Mouse (Mus musculus): ENCODE measurements at regions not wholly inside any gene's neighbourhood (a gene's known extent, or its start where the extent isn't known, plus 50 kb on each side); places are given as distances from the start of the nearest gene placed in this dataset.

- DNase-seq (ENCODE audit: low spot score in 2 of 2) = peak; percentile 15 to 21
- intact Hi-C loops (cut with DNase I) = no loop called here
Measured at GRCm38 (mm10) chr3:4669971-4670370, 1080.6 kb upstream of the Gm8797 start.

GRCm38 (mm10) chr3:4689506-4689905, 1061.1 kb upstream of the Gm8797 start:
- intact Hi-C loops (cut with DNase I) = no loop called here

More at GRCm38 (mm10) chr3:4689506-4689905, 1061.1 kb upstream of the Gm8797 start:
- no peak for DNase-seq (ENCODE audit: low spot score in 2 of 2)

All from left cerebral cortex, postnatal 14 days (tissue).